Mouse (Mus musculus): ENCODE data around the gene Btbd3. TPM values are rescaled to one million over a fixed set of nuclear protein-coding genes. Genes with fewer than 3 reads are reported as not detected.

The Btbd3 gene
- 8.3 and 8.9 TPM in 2 replicates for polyA plus RNA-seq (2015; fragmentation: Nextera tagmentation; extraction: Ambion mirVana)

- no peaks in the 10 kb centered on the region for H3K27me3 ChIP-seq (replicated peaks)
- ATAC-seq (ENCODE audit: extremely low read depth, insufficient number of reproducible peaks, low FRiP score, low TSS enrichment), result peak; percentile 92
- H3K4me2 ChIP-seq, result peak within 1 kb of the TSS; percentile 89
- peak within 1 kb of the TSS; percentile 92 for H3K4me3 ChIP-seq
- peak within 1 kb of the TSS; percentile 89 for H3K27ac ChIP-seq (replicated peaks)
- H3K4me1 ChIP-seq, result peaks cover 39% of the 10 kb centered on the region
- H3K9ac ChIP-seq, result peak within 1 kb of the TSS; percentile 94
- 0% methylated on average over 39 of the region's 39 CpGs for WGBS
- no peaks in the 10 kb centered on the region for H3K9me3 ChIP-seq
- H3K36me3 ChIP-seq, result no peaks in the 10 kb centered on the region
These were observed at the start of gene Btbd3 for GRCm38 (mm10) chr2:138256411-138256810. Gene Btbd3, plus strand, starts transcription at chr2:138256565.

- ATAC-seq (ENCODE audit: extremely low read depth, insufficient number of reproducible peaks, low FRiP score, low TSS enrichment), result no peak
- 49% methylated on average over 2 of the region's 2 CpGs for WGBS
These were observed 40.8 kb upstream of the Btbd3 start for GRCm38 (mm10) chr2:138215561-138215960.

GRCm38 (mm10) chr2:138220269-138220668 is 36.1 kb upstream of the Btbd3 start:
- 58% methylated on average over 1 of the region's 1 CpGs for WGBS
- Histone ChIP-seq H3K4me1 (peaks cover 11% of the 10 kb centered on the region; the same call in 1 of the 2 replicates), H3K27ac (replicated peaks) (no peak overlapping the region), H3K4me2 (no peak overlapping the region), H3K27me3 (replicated peaks) (no peaks in the 10 kb centered on the region), H3K4me3 (no peak overlapping the region), H3K9me3 (no peaks in the 10 kb centered on the region), H3K9ac (no peak overlapping the region), H3K36me3 (no peaks in the 10 kb centered on the region)
- ATAC-seq (ENCODE audit: extremely low read depth, insufficient number of reproducible peaks, low FRiP score, low TSS enrichment), result no peak

More at GRCm38 (mm10) chr2:138215561-138215960, 40.8 kb upstream of the Btbd3 start:
- Histone ChIP-seq H3K9ac (no peak overlapping the region), H3K4me2 (no peak overlapping the region), H3K27me3 (replicated peaks) (no peaks in the 10 kb centered on the region), H3K27ac (replicated peaks) (peak overlapping the region; percentile 58), H3K9me3 (no peaks in the 10 kb centered on the region), H3K4me1 (peaks cover 11% of the 10 kb centered on the region; the same call in 1 of the 2 replicates), H3K4me3 (no peak overlapping the region), H3K36me3 (no peaks in the 10 kb centered on the region)

- Histone ChIP-seq H3K9ac (no peak overlapping the region), H3K36me3 (no peaks in the 10 kb centered on the region), H3K4me3 (no peak overlapping the region), H3K9me3 (no peaks in the 10 kb centered on the region), H3K4me2 (peak overlapping the region; percentile 52), H3K27ac (replicated peaks) (0 out of 2 replicates have a peak overlapping the region, but pooled peaks have one; percentile 20), H3K27me3 (replicated peaks) (no peaks in the 10 kb centered on the region), H3K4me1 (peaks cover 17% of the 10 kb centered on the region)
- ATAC-seq (ENCODE audit: extremely low read depth, insufficient number of reproducible peaks, low FRiP score, low TSS enrichment), result no peak
- 17% methylated on average over 5 of the region's 5 CpGs for WGBS
These were observed 24.1 kb upstream of the Btbd3 start for GRCm38 (mm10) chr2:138232247-138232646.

- Histone ChIP-seq H3K9ac (no peak overlapping the region), H3K27ac (replicated peaks) (no peak overlapping the region), H3K4me1 (peaks cover 17% of the 10 kb centered on the region), H3K36me3 (no peaks in the 10 kb centered on the region), H3K4me2 (no peak overlapping the region), H3K4me3 (no peak overlapping the region), H3K27me3 (replicated peaks) (no peaks in the 10 kb centered on the region), H3K9me3 (no peaks in the 10 kb centered on the region)
- 37% methylated on average over 2 of the region's 2 CpGs for WGBS
- no peak for ATAC-seq (ENCODE audit: extremely low read depth, insufficient number of reproducible peaks, low FRiP score, low TSS enrichment)
These were observed 20.2 kb upstream of the Btbd3 start for GRCm38 (mm10) chr2:138236149-138236548.

GRCm38 (mm10) chr2:138242452-138242851 is 13.9 kb upstream of the Btbd3 start:
- no peak overlapping the region for H3K9ac ChIP-seq
- ATAC-seq (ENCODE audit: extremely low read depth, insufficient number of reproducible peaks, low FRiP score, low TSS enrichment), result no peak
- no peak overlapping the region for H3K4me3 ChIP-seq
- no peaks in the 10 kb centered on the region for H3K9me3 ChIP-seq
- H3K36me3 ChIP-seq, result no peaks in the 10 kb centered on the region
- no peaks in the 10 kb centered on the region for H3K27me3 ChIP-seq (replicated peaks)
- 31% methylated on average over 5 of the region's 5 CpGs for WGBS
- no peak overlapping the region for H3K27ac ChIP-seq (replicated peaks)
- H3K4me2 ChIP-seq, result no peak overlapping the region
- H3K4me1 ChIP-seq, result 0 out of 2 replicates have a peak, but pooled peaks cover 3% of the 10 kb centered on the region

- H3K27ac ChIP-seq (replicated peaks), result peak overlapping the region; percentile 26; the same call in 1 of the 2 replicates
- no peak; the same call in 1 of the 2 replicates for ATAC-seq (ENCODE audit: extremely low read depth, insufficient number of reproducible peaks, low FRiP score, low TSS enrichment)
- no peaks in the 10 kb centered on the region for H3K9me3 ChIP-seq
- H3K36me3 ChIP-seq, result no peaks in the 10 kb centered on the region
- WGBS, result 43% methylated on average over 2 of the region's 2 CpGs
- H3K4me2 ChIP-seq, result no peak overlapping the region
- H3K4me1 ChIP-seq, result peaks cover 10% of the 10 kb centered on the region; the same call in 1 of the 2 replicates
- no peak overlapping the region for H3K4me3 ChIP-seq
- no peaks in the 10 kb centered on the region for H3K27me3 ChIP-seq (replicated peaks)
- H3K9ac ChIP-seq, result no peak overlapping the region
These were observed 10.6 kb upstream of the Btbd3 start for GRCm38 (mm10) chr2:138245631-138246289.

- H3K9me3 ChIP-seq, result no peaks in the 10 kb centered on the region
- 29% methylated on average over 2 of the region's 2 CpGs for WGBS
- H3K27me3 ChIP-seq (replicated peaks), result no peaks in the 10 kb centered on the region
- H3K27ac ChIP-seq (replicated peaks), result no peak overlapping the region; the same call in 1 of the 2 replicates
- no peak overlapping the region for H3K9ac ChIP-seq
- H3K4me1 ChIP-seq, result peaks cover 10% of the 10 kb centered on the region; the same call in 1 of the 2 replicates
- no peaks in the 10 kb centered on the region for H3K36me3 ChIP-seq
- no peak for ATAC-seq (ENCODE audit: extremely low read depth, insufficient number of reproducible peaks, low FRiP score, low TSS enrichment)
- 0 out of 2 replicates have a peak overlapping the region, but pooled peaks have one; percentile 7 for H3K4me2 ChIP-seq
- no peak overlapping the region for H3K4me3 ChIP-seq
These were observed 8.4 kb upstream of the Btbd3 start for GRCm38 (mm10) chr2:138247986-138248385.

GRCm38 (mm10) chr2:138256851-138257471 is 596 bp downstream of the Btbd3 start:
- H3K4me2 ChIP-seq, result peak overlapping the region; percentile 89
- peak; percentile 41 for ATAC-seq (ENCODE audit: extremely low read depth, insufficient number of reproducible peaks, low FRiP score, low TSS enrichment)
- WGBS, result 1% methylated on average over 47 of the region's 51 CpGs

GRCm38 (mm10) chr2:138257692-138258315 is 1.4 kb downstream of the Btbd3 start:
- peaks cover 53% of the 10 kb centered on the region for H3K4me1 ChIP-seq
- H3K27ac ChIP-seq (replicated peaks), result peak overlapping the region; percentile 89
- H3K4me3 ChIP-seq, result peak overlapping the region; percentile 92
- H3K36me3 ChIP-seq, result no peaks in the 10 kb centered on the region
- peak overlapping the region; percentile 94 for H3K9ac ChIP-seq
- no peaks in the 10 kb centered on the region for H3K27me3 ChIP-seq (replicated peaks)
- no peaks in the 10 kb centered on the region for H3K9me3 ChIP-seq
- ATAC-seq (ENCODE audit: extremely low read depth, insufficient number of reproducible peaks, low FRiP score, low TSS enrichment), result no peak
- 3% methylated on average over 10 of the region's 10 CpGs for WGBS
- peak overlapping the region; percentile 89 for H3K4me2 ChIP-seq

More at GRCm38 (mm10) chr2:138256851-138257471, 596 bp downstream of the Btbd3 start:
- Histone ChIP-seq H3K27ac (replicated peaks) (peak overlapping the region; percentile 89), H3K9me3 (no peaks in the 10 kb centered on the region), H3K4me3 (peak overlapping the region; percentile 92), H3K9ac (peak overlapping the region; percentile 94), H3K4me1 (peaks cover 44% of the 10 kb centered on the region), H3K27me3 (replicated peaks) (no peaks in the 10 kb centered on the region), H3K36me3 (no peaks in the 10 kb centered on the region)

- Histone ChIP-seq H3K9ac (no peak overlapping the region), H3K4me2 (no peak overlapping the region), H3K27me3 (replicated peaks) (no peaks in the 10 kb centered on the region), H3K27ac (replicated peaks) (no peak overlapping the region), H3K9me3 (no peaks in the 10 kb centered on the region), H3K36me3 (no peaks in the 10 kb centered on the region), H3K4me3 (no peak overlapping the region), H3K4me1 (peaks cover 78% of the 10 kb centered on the region)
- WGBS, result 81% methylated on average over 7 of the region's 7 CpGs
- ATAC-seq (ENCODE audit: extremely low read depth, insufficient number of reproducible peaks, low FRiP score, low TSS enrichment), result no peak
These were observed 4.8 kb downstream of the Btbd3 start for GRCm38 (mm10) chr2:138261140-138261539.

Measured in heart, embryonic 13.5 days (tissue).